12 mouse cellular contexts compared by ENCODE assay signal in the genomic region with DNA sequence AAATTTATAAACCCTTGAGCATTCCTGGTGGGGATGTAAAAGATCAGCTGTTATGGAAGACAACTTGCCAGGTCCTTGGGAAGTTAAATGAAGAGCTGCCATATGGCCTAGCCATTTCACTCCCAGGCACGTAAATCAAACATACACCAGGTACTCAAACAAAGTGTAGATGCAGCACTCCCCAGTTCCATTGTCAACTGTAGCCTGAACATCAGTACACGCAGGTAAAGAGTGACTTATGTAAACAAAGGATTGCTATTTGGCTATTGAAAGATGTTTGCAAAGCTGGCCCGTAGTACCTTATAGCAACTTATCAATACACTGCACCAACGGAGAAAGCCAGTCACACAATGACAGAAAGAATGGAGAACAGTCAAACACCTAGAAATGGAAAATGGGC.
"Had no signal": no experiment of that assay in that cellular context is flagged by ENCODE, and none has a peak within 500 bp of the region (broad histone marks: within the 10 kb centered on the region; RNA-seq: fewer than 3 reads in every experiment).

No protein-coding gene starts in this region.

- H3K9me3 ChIP-seq: intestine, embryonic 15.5 days; limb, embryonic 12.5 days; liver, embryonic 13.5 days; megakaryocyte, embryonic 14.5 days had no signal

- H3K27ac ChIP-seq: intestine, embryonic 15.5 days; limb, embryonic 12.5 days; liver, embryonic 13.5 days; macrophage had no signal

- ATAC-seq: intestine, embryonic 15.5 days had no signal

- H3K36me3 ChIP-seq: intestine, embryonic 15.5 days; limb, embryonic 12.5 days; liver, embryonic 13.5 days had no signal

- H3K4me2 ChIP-seq: intestine, embryonic 15.5 days; limb, embryonic 12.5 days; liver, embryonic 13.5 days; lung, embryonic 14.5 days; midbrain, embryonic 11.5 days had no signal

- DNase-seq: kidney, adult 18-20 months; kidney, postnatal 10 days; kidney, postnatal 4 days; liver, embryonic 13.5 days; lung, embryonic 14.5 days; lung, postnatal 14 days; thymus, postnatal 4 days had no signal

- H3K27me3 ChIP-seq: intestine, embryonic 15.5 days; limb, embryonic 12.5 days; liver, embryonic 13.5 days had no signal

- H3K4me3 ChIP-seq: intestine, embryonic 15.5 days; limb, embryonic 12.5 days; liver, embryonic 13.5 days; megakaryocyte, embryonic 14.5 days had no signal

- H3K9ac ChIP-seq: intestine, embryonic 15.5 days; limb, embryonic 12.5 days; liver, embryonic 13.5 days; lung, embryonic 14.5 days had no signal
